Mouse (Mus musculus) heart, adult 2 months (tissue): ENCODE measurements around the gene Cyp27a1.

ENCODE experiments used
- CTCF ChIP-seq: fragments of 200-600 bp; IDR thresholded peaks from 2 replicates; pipeline ENCODE4 v1.8.1; 2022; ENCODE audit warnings: antibody characterized with exemption, mild to moderate bottlenecking, moderate library complexity
- EP300 ChIP-seq: fragments of 200-500 bp; IDR thresholded peaks from 2 replicates; pipeline ENCODE4 v1.6.1; 2011; ENCODE audit warnings: low read depth, low read length, control low read depth; ENCODE audit not compliant: insufficient read depth
- POLR2A ChIP-seq: fragments of 200-500 bp; IDR thresholded peaks from 2 replicates; pipeline ENCODE4 v1.6.1; 2011; ENCODE audit warnings: mild to moderate bottlenecking, low read depth, low read length, control low read depth; ENCODE audit not compliant: insufficient read depth

- TF ChIP-seq POLR2A (no peak), EP300 (no peak), CTCF (no peak)
Observed at GRCm38 (mm10) chr1:74736977-74737376, 23.6 kb downstream of the Cyp27a1 start.
